Mouse (Mus musculus): ENCODE measurements at regions not wholly inside any gene's neighbourhood (a gene's known extent, or its start where the extent isn't known, plus 50 kb on each side); places are given as distances from the start of the nearest gene placed in this dataset.

- no peaks in the 10 kb centered on the region for H3K9me3 ChIP-seq
- no peak for ATAC-seq (ENCODE audit: low FRiP score)
- no peak overlapping the region for H3K9ac ChIP-seq
- 64% methylated on average over 8 of the region's 8 CpGs for WGBS
- H3K27ac ChIP-seq = no peak overlapping the region
- no peaks in the 10 kb centered on the region for H3K36me3 ChIP-seq (replicated peaks)
- H3K4me1 ChIP-seq = no peaks in the 10 kb centered on the region
- no peaks in the 10 kb centered on the region for H3K27me3 ChIP-seq
- no peak overlapping the region for H3K4me2 ChIP-seq
- no peak overlapping the region for H3K4me3 ChIP-seq (replicated peaks)
Observed at GRCm38 (mm10) chr1:57301260-57301979, 76.0 kb upstream of the 1700066M21Rik start.

GRCm38 (mm10) chr1:57301980-57302331 is 75.5 kb upstream of the 1700066M21Rik start:
- ATAC-seq (ENCODE audit: low FRiP score) = no peak
- H3K27me3 ChIP-seq = no peaks in the 10 kb centered on the region
- no peaks in the 10 kb centered on the region for H3K4me1 ChIP-seq
- no peak overlapping the region for H3K27ac ChIP-seq
- H3K9ac ChIP-seq = no peak overlapping the region
- WGBS = 90% methylated on average over 6 of the region's 6 CpGs
- no peak overlapping the region for H3K4me2 ChIP-seq
- no peak overlapping the region for H3K4me3 ChIP-seq (replicated peaks)
- H3K36me3 ChIP-seq (replicated peaks) = no peaks in the 10 kb centered on the region
- no peaks in the 10 kb centered on the region for H3K9me3 ChIP-seq

GRCm38 (mm10) chr1:57304757-57305156 is 72.7 kb upstream of the 1700066M21Rik start:
- Histone ChIP-seq H3K9me3 (no peaks in the 10 kb centered on the region), H3K9ac (no peak overlapping the region), H3K27ac (no peak overlapping the region), H3K4me1 (no peaks in the 10 kb centered on the region), H3K4me3 (replicated peaks) (no peak overlapping the region), H3K36me3 (replicated peaks) (no peaks in the 10 kb centered on the region), H3K4me2 (no peak overlapping the region), H3K27me3 (no peaks in the 10 kb centered on the region)
- WGBS = 85% methylated on average over 2 of the region's 2 CpGs
- no peak for ATAC-seq (ENCODE audit: low FRiP score)

GRCm38 (mm10) chr1:57322535-57322934 is 54.9 kb upstream of the 1700066M21Rik start:
- no peak overlapping the region for H3K27ac ChIP-seq
- H3K4me3 ChIP-seq (replicated peaks) = no peak overlapping the region
- no peak overlapping the region for H3K9ac ChIP-seq
- H3K4me1 ChIP-seq = 0 out of 2 replicates have a peak, but pooled peaks cover 6% of the 10 kb centered on the region
- no peaks in the 10 kb centered on the region for H3K36me3 ChIP-seq (replicated peaks)
- no peak overlapping the region for H3K4me2 ChIP-seq
- H3K27me3 ChIP-seq = no peaks in the 10 kb centered on the region
- WGBS = 92% methylated on average over 2 of the region's 2 CpGs
- ATAC-seq (ENCODE audit: low FRiP score) = no peak
- H3K9me3 ChIP-seq = peaks cover 9% of the 10 kb centered on the region; the same call in 1 of the 2 replicates

DNA sequence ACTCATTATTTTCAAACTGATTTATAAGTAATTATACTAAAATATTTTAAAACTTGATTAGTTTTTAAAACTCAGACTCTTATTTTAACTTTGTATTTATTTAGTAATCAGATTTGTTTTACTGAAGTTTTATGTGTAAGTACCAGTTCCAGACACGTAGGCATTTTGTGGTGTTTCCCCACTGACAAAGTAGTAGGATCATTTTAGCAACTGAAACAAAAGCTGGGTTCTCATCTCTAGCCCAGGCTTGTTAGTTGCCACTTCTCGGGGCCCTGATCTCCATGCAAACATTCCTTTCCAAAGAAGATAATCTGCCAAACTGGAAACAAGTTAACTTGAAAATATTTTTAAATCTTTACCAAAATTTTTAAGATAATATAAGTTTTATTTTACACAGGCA is 54.3 kb upstream of the 1700066M21Rik start:
- Histone ChIP-seq H3K9me3 (peaks cover 7% of the 10 kb centered on the region; the same call in 1 of the 2 replicates), H3K4me2 (no peak overlapping the region), H3K36me3 (replicated peaks) (no peaks in the 10 kb centered on the region), H3K4me3 (replicated peaks) (no peak overlapping the region), H3K27me3 (no peaks in the 10 kb centered on the region), H3K27ac (no peak overlapping the region), H3K9ac (no peak overlapping the region), H3K4me1 (0 out of 2 replicates have a peak, but pooled peaks cover 6% of the 10 kb centered on the region)
- 85% methylated on average over 2 of the region's 2 CpGs for WGBS
- no peak for ATAC-seq (ENCODE audit: low FRiP score)

GRCm38 (mm10) chr1:57325585-57326165 is 51.7 kb upstream of the 1700066M21Rik start:
- no peaks in the 10 kb centered on the region for H3K36me3 ChIP-seq (replicated peaks)
- H3K9ac ChIP-seq = no peak overlapping the region
- peaks cover 16% of the 10 kb centered on the region for H3K4me1 ChIP-seq
- H3K27me3 ChIP-seq = no peaks in the 10 kb centered on the region
- no peak overlapping the region for H3K27ac ChIP-seq
- H3K4me2 ChIP-seq = no peak overlapping the region
- ATAC-seq (ENCODE audit: low FRiP score) = peak; percentile 28; the same call in 1 of the 2 replicates
- WGBS = 44% methylated on average over 6 of the region's 6 CpGs
- H3K4me3 ChIP-seq (replicated peaks) = no peak overlapping the region
- no peaks in the 10 kb centered on the region for H3K9me3 ChIP-seq
